Mouse (Mus musculus): ENCODE measurements at regions not wholly inside any gene's neighbourhood (a gene's known extent, or its start where the extent isn't known, plus 50 kb on each side); places are given as distances from the start of the nearest gene placed in this dataset.
A peak's percentile ranks its signal among the peaks of the same experiment; 100 is the strongest.

- ATAC-seq (replicated peaks; ENCODE audit: low FRiP score, low TSS enrichment, poor library complexity, severe bottlenecking): no peak
Measured at GRCm38 (mm10) chr12:21492549-21493291, 75.3 kb upstream of the Ywhaq start.

- no peak for ATAC-seq (replicated peaks; ENCODE audit: low FRiP score, low TSS enrichment, poor library complexity, severe bottlenecking)
Measured at GRCm38 (mm10) chr12:21481644-21482043, 64.2 kb upstream of the Ywhaq start.

GRCm38 (mm10) chr12:21480226-21480625 is 62.8 kb upstream of the Ywhaq start:
- ATAC-seq (replicated peaks; ENCODE audit: low FRiP score, low TSS enrichment, poor library complexity, severe bottlenecking): no peak

- no peak for ATAC-seq (replicated peaks; ENCODE audit: low FRiP score, low TSS enrichment, poor library complexity, severe bottlenecking)
Measured at GRCm38 (mm10) chr12:21479251-21479650, 61.8 kb upstream of the Ywhaq start.

GRCm38 (mm10) chr12:21476516-21476915 is 59.1 kb upstream of the Ywhaq start:
- no peak for ATAC-seq (replicated peaks; ENCODE audit: low FRiP score, low TSS enrichment, poor library complexity, severe bottlenecking)

GRCm38 (mm10) chr12:21472951-21473710 is 55.7 kb upstream of the Ywhaq start:
- no peak for ATAC-seq (replicated peaks; ENCODE audit: low FRiP score, low TSS enrichment, poor library complexity, severe bottlenecking)

- 0 out of 2 replicates have a peak, but pooled peaks have one; percentile 37 for ATAC-seq (replicated peaks; ENCODE audit: low FRiP score, low TSS enrichment, poor library complexity, severe bottlenecking)
Measured at GRCm38 (mm10) chr12:21472487-21472886, 55.0 kb upstream of the Ywhaq start.

- ATAC-seq (replicated peaks; ENCODE audit: low FRiP score, low TSS enrichment, poor library complexity, severe bottlenecking): no peak
Measured at GRCm38 (mm10) chr12:21471986-21472385, 54.5 kb upstream of the Ywhaq start.

- ATAC-seq (replicated peaks; ENCODE audit: low FRiP score, low TSS enrichment, poor library complexity, severe bottlenecking): no peak
Measured at GRCm38 (mm10) chr12:21470286-21470685, 52.8 kb upstream of the Ywhaq start.
